Mouse (Mus musculus) layer of hippocampus, adult 11-12 months (tissue): ENCODE measurements at regions not wholly inside any gene's neighbourhood (a gene's known extent, or its start where the extent isn't known, plus 50 kb on each side); places are given as distances from the start of the nearest gene placed in this dataset.

Source experiments
- DNase-seq: peaks from one replicate; pipeline ENCODE4 v3.0.0; 2022; ENCODE audit warnings: low spot score

DNA sequence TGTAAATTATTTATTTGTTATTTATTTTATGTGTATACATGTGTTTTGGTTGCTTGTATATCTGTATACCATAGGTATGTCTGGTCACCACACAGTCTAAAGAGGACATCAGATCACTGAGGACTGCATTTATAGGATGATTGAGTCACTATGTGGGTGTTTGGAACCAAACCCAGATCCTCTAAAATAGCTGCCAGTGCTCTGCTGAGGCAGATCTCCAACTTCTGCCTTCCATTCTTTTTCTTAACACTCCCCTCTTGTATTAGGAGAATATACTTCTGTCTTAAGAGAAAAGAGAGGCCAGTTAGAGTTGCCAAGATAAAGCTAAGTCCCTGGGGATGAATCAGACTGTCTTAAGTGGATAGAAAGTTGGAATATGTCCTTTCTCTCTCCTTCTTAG lies 424.2 kb downstream of the Cntn6 start:
- DNase-seq: no peak

DNA sequence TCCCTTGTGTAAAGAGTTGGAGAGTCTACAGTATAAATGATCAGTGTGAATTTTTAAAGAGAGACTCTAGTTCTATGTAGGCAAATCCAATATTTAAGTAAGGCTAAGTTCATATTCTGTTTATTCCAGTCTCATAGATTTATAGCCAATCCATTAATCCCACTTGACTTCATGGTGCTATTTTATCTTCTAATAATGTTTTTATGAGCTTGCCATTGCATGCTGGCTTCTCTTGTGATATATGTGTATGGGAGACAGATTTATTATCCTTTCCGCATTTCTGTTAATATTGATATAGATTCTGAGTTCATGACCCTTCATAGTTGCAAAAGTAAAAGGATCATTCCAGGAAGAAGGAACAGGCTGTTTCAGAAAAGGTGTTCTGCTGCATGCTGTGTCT lies 430.0 kb downstream of the Cntn6 start:
- DNase-seq: no peak

DNA sequence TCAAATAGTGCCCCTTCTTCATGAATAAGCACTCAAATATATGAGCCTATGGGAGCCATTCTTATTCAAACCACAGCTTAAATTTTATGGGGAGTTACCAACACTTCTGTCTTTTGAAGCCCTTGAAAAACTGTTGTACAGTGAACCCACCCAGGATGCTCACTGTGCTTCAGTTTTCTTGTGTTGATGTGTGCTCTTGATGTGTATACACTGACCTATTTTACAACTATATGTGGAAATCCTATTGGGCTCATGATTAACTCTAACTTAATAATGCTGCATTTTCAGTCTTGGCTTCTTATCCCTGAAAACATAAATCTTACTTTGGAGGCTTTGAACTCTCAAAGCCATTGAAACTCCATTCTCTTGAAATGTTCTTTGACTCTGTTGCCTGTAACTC lies 433.5 kb downstream of the Cntn6 start:
- no peak for DNase-seq

DNA sequence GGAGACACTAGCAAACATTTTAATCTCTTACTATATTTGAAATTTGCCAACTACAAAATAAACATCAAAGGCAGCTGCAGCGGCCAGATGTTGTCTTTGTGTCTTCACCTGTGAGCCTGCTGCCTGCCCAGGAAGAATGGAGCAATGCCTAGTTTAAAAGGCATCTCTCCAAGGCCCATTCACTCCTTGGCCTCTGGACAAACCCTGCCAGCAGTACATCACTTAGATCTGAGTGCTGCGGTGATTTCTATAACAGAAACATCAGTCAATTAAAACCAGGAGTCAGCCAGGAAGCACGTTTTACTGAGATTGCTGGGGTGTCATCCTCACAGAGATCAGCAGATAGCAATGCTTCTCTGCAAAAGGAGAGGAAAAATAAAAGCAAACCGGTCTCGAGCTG lies 437.7 kb downstream of the Cntn6 start:
- no peak for DNase-seq

DNA sequence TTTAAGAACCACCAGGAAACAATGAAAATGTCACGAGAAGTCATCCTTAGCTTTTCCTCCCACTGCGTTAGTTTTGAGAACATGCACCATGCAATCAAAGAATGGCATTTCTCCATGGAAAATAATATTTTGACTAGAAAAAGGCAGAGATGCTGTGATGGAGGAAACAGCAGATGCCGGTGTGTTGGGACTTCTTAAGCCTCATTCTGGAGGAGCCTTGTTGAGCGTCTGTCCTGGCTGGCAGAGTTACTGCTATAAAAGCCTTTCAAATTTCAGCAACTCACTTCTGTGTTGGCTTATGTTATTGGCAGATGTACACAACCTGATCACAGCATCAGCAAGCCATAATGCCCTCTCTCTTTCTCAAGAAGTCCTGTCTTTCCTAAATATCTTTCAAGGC lies 439.6 kb downstream of the Cntn6 start:
- no peak for DNase-seq

DNA sequence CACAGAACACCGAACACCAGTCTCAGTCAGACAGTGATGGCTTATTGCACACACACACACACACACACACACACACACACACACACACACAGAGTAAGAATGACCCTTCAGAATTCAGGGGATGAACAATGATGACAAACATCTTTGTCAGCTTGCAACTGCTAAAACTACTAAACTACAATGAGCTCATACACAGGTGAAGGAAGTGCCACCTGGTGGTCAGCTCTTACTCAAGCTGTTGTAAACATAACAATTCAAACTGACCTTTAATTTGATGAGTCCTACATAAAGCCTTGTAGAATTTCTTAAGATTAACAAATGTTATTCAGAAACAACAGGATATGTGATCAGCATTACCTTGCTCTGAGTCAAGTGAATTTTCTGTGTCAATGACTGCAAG lies 446.5 kb downstream of the Cntn6 start:
- DNase-seq: no peak

DNA sequence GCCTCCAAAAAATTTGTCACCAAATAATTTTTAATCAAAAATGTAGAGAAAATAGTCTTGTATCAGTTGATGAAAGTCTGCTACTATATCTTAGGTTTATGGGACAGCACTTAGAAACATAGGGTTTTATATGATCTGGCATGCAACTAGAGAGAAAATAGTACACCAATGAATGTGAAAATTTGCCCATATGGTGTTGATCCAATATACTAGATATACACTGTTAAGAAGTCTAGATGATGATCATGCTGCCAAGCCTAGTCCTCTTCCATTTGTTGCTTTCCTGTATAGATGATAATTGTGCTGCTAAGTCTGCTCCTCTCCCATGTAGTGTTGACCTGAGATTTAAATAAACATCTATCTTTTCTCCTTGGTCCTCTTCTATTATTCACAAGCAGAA lies 481.9 kb downstream of the Cntn6 start:
- no peak for DNase-seq

DNA sequence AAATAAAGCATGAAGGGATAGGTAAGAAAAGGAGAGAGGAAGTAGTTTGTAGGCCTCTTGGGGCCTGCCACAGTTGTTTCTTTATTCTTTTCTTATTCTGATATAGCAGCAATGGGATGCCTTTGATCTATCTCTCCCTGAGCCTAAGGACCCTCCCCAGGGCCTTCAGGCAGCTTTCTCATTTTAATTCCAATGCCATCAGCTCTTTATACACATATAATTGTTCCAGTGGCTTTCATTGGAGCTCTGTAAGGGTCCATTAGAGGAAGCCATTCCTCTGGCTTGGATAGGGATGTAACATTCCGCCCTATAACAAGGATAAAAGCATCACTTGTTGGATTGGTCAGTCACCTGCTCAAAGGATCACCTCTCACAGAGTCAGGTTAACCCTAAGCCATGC lies 491.6 kb downstream of the Cntn6 start:
- DNase-seq: no peak

DNA sequence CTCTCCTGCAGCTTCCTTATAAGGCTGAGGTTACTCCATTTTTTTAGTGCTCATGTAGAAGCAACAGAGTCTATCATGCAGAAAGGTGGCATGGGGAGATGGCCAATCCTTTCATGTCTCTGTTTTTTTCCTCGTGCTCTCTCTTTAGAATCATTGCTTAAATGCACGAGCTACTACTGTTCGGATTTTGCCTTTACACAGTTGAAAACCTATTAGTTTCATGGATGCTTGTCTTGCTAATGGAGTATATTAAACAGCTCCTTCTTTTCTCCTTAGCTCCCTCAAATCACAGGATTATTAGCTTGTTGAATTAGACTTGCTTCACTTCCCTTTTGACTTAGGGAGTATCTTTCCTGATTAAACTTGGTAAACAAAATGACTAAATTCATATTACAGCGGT lies 497.3 kb downstream of the Cntn6 start:
- DNase-seq: no peak

DNA sequence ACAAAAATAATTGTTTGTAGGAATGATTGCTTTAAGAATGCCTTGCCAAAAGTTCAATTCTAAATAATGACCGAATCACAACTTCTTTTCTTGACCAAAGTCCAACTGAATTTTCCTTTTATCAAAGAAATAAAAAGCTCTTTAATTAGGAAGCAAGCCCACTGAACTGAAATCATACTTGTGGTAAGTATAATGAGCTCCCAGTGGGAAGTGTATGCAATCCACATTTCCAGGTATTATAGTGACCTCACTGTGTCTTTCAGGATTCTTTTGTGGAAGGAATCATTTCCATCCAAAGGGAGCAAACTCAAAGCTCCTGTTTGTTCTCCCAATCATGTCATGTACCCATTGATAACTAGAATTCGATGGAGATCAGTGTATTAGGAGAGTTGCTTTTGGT lies 497.8 kb downstream of the Cntn6 start:
- no peak for DNase-seq

DNA sequence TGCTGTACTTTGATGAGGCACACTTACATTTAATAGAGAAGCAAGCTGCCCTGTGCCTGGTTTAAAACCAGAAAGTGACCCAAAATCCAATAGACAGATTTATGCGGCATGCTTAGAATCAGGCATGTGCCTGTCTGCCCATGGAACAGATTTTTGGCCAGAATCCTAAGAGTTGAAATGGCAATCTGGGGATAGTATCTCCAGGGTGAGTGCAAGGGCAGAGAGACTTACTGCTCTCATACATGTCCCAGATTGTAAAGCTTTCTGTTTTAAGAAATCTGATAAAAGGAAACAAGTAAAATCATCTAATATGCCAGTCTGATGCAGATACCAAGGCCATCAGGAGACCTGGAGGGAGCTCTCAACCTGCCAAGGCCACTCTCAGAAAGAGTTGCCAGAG lies 507.0 kb downstream of the Cntn6 start:
- DNase-seq: no peak

DNA sequence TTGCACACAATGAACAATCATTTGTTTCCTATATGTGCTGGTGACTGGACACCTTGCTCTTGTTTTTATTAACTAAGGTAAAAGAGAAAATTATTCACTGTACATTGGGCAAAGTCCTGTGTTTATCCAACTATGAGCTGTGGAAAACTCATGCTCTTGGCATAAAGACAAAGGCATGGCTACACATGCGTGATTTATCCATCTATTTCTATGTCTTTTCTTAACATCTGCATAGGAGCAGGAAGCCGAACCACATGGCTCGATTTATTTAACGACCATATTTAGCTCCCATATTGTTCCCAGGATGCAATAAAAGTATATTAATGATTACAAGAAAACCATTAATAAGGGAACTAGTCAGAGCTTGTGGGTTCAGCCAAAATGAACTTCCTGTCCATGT lies 528.1 kb downstream of the Cntn6 start:
- no peak for DNase-seq

DNA sequence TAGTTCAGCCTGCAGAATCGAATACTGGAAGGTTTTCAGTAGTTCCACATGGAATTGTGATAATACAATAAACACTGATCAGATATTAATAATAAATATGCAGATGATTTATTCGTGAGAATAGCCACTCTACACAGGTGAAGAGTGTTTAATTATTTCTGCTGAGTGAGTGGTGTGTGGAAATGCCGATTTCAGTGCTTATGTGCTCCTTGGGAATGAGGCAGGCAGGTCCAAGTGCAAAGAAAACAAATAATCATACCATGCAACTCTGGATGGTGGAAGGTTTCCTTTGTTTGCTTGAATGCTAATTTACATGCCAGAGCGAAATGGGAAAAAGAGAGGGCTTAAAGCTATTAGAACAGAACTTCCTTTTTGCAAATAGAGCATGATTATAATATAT lies 528.6 kb downstream of the Cntn6 start:
- no peak for DNase-seq

DNA sequence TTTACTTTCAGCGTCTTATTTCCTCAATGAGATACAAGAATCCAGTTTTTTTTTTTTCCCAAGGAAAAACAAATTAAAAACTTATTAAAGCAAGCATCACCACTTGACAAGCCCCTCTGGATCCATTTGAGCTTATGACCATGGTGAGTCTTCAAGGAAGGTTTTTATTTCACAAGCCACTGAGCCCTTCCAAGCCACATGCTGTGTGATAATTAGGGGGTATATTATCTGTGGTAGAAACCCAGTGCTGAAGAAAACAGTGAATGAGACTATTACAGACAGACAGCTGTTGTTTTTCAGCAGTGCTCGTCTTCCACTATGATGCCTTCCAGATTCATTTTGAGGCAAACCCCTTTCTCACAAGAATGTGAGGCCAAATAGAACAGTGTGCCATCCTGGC lies 573.6 kb downstream of the Cntn6 start:
- DNase-seq: no peak

DNA sequence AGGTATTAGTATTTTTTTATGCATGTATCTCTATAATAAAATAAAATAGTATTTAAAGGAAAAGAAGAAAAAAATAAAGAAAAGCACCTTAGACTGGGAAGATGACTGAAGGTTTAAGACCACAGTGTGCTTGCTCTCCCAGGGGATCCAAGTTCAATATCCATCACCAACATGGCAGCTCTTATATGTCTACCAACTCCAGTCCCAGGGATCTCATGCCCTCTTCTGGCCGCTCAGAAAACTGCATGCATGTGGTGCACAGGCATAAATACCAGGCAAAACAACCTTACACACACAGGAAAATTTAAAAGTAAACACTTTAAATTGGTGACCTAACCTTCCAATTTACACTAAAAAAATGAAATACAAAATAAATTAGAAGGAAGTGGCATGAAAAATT lies 586.6 kb upstream of the Cntn4 start:
- DNase-seq: peak; percentile 15
